Mouse (Mus musculus) thymus, postnatal 0 days (tissue): ENCODE results near the gene Oas1d. TPM values are rescaled to one million over a fixed set of nuclear protein-coding genes. Genes with fewer than 3 reads are reported as not detected.
"Not testable (repeated sequence)": the region's sequence is repeated elsewhere in the genome, so short reads cannot be mapped to it uniquely, and the experiment has no call there.

Experiments
- DNase-seq: peaks from one replicate; pipeline ENCODE4 v3.0.0-alpha.2; 2015; ENCODE audit warnings: low spot score
- polyA plus RNA-seq: library from polyadenylated mRNA; unstranded; fragments of >200 nt; fragmentation: Nextera tagmentation; extraction: Ambion mirVana; gene quantifications from 2 replicates; pipeline ENCODE4 v1.2.1, GENCODE M21; 2015

Oas1d gene
- polyA plus RNA-seq, 1 experiment from 2014 or later: 0.66 TPM

GRCm38 (mm10) chr5:120900666-120901065 is 13.7 kb upstream of the Oas1d start:
- no peak for DNase-seq

GRCm38 (mm10) chr5:120902056-120902455 is 12.3 kb upstream of the Oas1d start:
- no peak for DNase-seq

GRCm38 (mm10) chr5:120906791-120907733 is 7.3 kb upstream of the Oas1d start, which contains the start of gene Oas1a:
TSS of gene Oas1a (minus strand) at chr5:120907521.
- not testable (repeated sequence) for DNase-seq

GRCm38 (mm10) chr5:120908196-120908920 is 6.0 kb upstream of the Oas1d start:
- DNase-seq: no peak

- not testable (repeated sequence) for DNase-seq
These were observed 5.0 kb downstream of the Oas1d start for GRCm38 (mm10) chr5:120919156-120919935.

GRCm38 (mm10) chr5:120920296-120920695 is 6.0 kb downstream of the Oas1d start:
- DNase-seq: no peak

- DNase-seq: no peak
These were observed 9.6 kb downstream of the Oas1d start for GRCm38 (mm10) chr5:120923969-120924368.

GRCm38 (mm10) chr5:120924520-120924919 is 10.2 kb downstream of the Oas1d start:
- not testable (repeated sequence) for DNase-seq

- not testable (repeated sequence) for DNase-seq
These were observed 12.0 kb downstream of the Oas1d start for GRCm38 (mm10) chr5:120926311-120926710.

GRCm38 (mm10) chr5:120927036-120927435 is 12.7 kb downstream of the Oas1d start:
- DNase-seq: no peak

GRCm38 (mm10) chr5:120933966-120934365 is 19.6 kb downstream of the Oas1d start:
- DNase-seq: no peak

- no peak for DNase-seq
These were observed 23.5 kb downstream of the Oas1d start for GRCm38 (mm10) chr5:120937841-120938240.

- no peak for DNase-seq
These were observed 24.2 kb downstream of the Oas1d start for GRCm38 (mm10) chr5:120938586-120938985.

- DNase-seq: no peak
These were observed 27.7 kb downstream of the Oas1d start for GRCm38 (mm10) chr5:120942076-120942475.

- no peak for DNase-seq
These were observed 38.0 kb downstream of the Oas1d start for GRCm38 (mm10) chr5:120952242-120952770.

- DNase-seq: peak; percentile 39
These were observed 39.6 kb downstream of the Oas1d start for GRCm38 (mm10) chr5:120953974-120954373.

- no peak for DNase-seq
These were observed 46.7 kb downstream of the Oas1d start for GRCm38 (mm10) chr5:120961004-120961403.

- no peak for DNase-seq
These were observed 51.8 kb downstream of the Oas1d start for GRCm38 (mm10) chr5:120966156-120966555.

GRCm38 (mm10) chr5:120966894-120967293 is 52.6 kb downstream of the Oas1d start:
- DNase-seq: no peak

GRCm38 (mm10) chr5:120967355-120968133 is 53.2 kb downstream of the Oas1d start:
- no peak for DNase-seq
